Mouse (Mus musculus) small intestine, adult 2 months (tissue): ENCODE measurements around the gene Rpe.

Experiments
- CTCF ChIP-seq: fragments of 200-500 bp; IDR thresholded peaks from 2 replicates; pipeline ENCODE4 v1.5.1; 2012; ENCODE audit warnings: low read depth, mild to moderate bottlenecking, control low read depth, inconsistent platforms, low read length, moderate library complexity, mixed read lengths; ENCODE audit not compliant: insufficient replicate concordance, insufficient read length; ENCODE audit errors: extremely low read depth
- POLR2A ChIP-seq: fragments of 200-500 bp; IDR thresholded peaks from 2 replicates; pipeline ENCODE4 v1.6.1; 2012; ENCODE audit warnings: low read depth, mild to moderate bottlenecking, control low read depth, inconsistent platforms, low read length, moderate library complexity

DNA sequence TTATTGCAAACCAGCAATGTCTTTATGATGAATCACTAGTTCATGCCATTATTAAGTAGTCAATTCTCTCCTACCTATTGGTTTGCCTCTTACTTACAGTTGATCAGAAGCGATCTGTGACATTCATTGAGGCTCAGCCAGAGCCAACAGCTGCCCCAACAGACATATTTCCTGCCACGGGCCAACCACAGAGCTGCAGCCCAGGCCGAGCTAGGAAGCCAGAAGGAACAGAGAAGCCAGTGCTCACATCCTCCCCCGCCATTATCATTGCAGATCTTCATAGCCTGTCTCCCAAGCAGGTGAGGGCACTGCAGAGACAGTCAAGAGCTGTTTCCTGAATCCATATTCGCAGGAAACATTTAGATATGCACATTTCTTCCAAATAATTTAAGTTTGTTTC, 6.4 kb upstream of the Rpe start:
- TF ChIP-seq POLR2A (no peak), CTCF (no peak)
